Mouse (Mus musculus) midbrain, embryonic 14.5 days (tissue): ENCODE measurements at regions not wholly inside any gene's neighbourhood (a gene's known extent, or its start where the extent isn't known, plus 50 kb on each side); places are given as distances from the start of the nearest gene placed in this dataset.

Experiments used
- ATAC-seq: fragments of 200-750 bp; cut with Nextera tagmentation; 2 replicates; pipeline ENCODE4 v1.8.0; 2017; ENCODE audit warnings: moderate number of reproducible peaks, moderate library complexity; ENCODE audit not compliant: low FRiP score, low TSS enrichment
- DNase-seq: peaks from one replicate; pipeline ENCODE4 v3.0.0-alpha.2; 2015
- H3K27ac ChIP-seq: fragments of 300-500 bp; sonication (generic); replicated peaks from 2 replicates; pipeline ENCODE4 v1.5.1; 2014; ENCODE audit warnings: mild to moderate bottlenecking, low read depth, low read length, moderate library complexity
- H3K27me3 ChIP-seq: fragments of 300-500 bp; sonication (generic); 2 replicates; pipeline ENCODE4 v1.6.1; 2014; ENCODE audit warnings: low read length, control low read depth, mixed read lengths; ENCODE audit not compliant: control insufficient read depth, insufficient read depth
- H3K36me3 ChIP-seq: fragments of 300-500 bp; sonication (generic); 2 replicates; pipeline ENCODE4 v1.6.1; 2014; ENCODE audit warnings: low read length, control low read depth; ENCODE audit not compliant: control insufficient read depth, insufficient read depth
- H3K4me1 ChIP-seq: fragments of 300-500 bp; sonication (generic); 2 replicates; pipeline ENCODE4 v1.6.1; 2014; ENCODE audit warnings: mild to moderate bottlenecking, antibody characterized with exemption, low read length, control low read depth; ENCODE audit not compliant: control insufficient read depth, insufficient read depth
- H3K4me2 ChIP-seq: fragments of 300-500 bp; sonication (generic); 2 replicates; pipeline ENCODE4 v1.6.1; 2014; ENCODE audit warnings: mild to moderate bottlenecking, low read length, moderate library complexity
- H3K4me3 ChIP-seq: fragments of 300-500 bp; sonication (generic); replicated peaks from 2 replicates; pipeline ENCODE4 v1.5.1; 2014; ENCODE audit warnings: low read depth, low read length
- H3K9ac ChIP-seq: fragments of 300-500 bp; sonication (generic); replicated peaks from 2 replicates; pipeline ENCODE4 v1.6.1; 2014; ENCODE audit warnings: mild to moderate bottlenecking, low read length, moderate library complexity
- H3K9me3 ChIP-seq: fragments of 300-500 bp; sonication (generic); 2 replicates; pipeline ENCODE4 v1.6.1; 2016; ENCODE audit warnings: low read length, control low read depth, mixed read lengths; ENCODE audit not compliant: control insufficient read depth
- WGBS: fragments of 180-500 bp; shearing (Covaris S2); extraction: QIAGEN DNeasy Blood & Tissue Kit; methylation state at CpG from one replicate; pipeline ENCODE4 v1.1.7; 2014; 5-methylcytosine and 5-hydroxymethylcytosine counted together

GRCm38 (mm10) chr1:153962161-153962720 lies 62.2 kb upstream of the Teddm2 start:
- WGBS: 38% methylated on average over 8 of the region's 8 CpGs
- Histone ChIP-seq H3K9ac (no peak overlapping the region), H3K36me3 (no peaks in the 10 kb centered on the region), H3K4me3 (no peak overlapping the region), H3K4me2 (no peak overlapping the region), H3K27me3 (no peaks in the 10 kb centered on the region), H3K27ac (no peak overlapping the region), H3K9me3 (no peaks in the 10 kb centered on the region), H3K4me1 (no peaks in the 10 kb centered on the region)
- DNase-seq (peak; percentile 32), ATAC-seq (no peak)

GRCm38 (mm10) chr1:153963744-153964342 lies 63.8 kb upstream of the Teddm2 start:
- WGBS: 79% methylated on average over 9 of the region's 9 CpGs
- H3K27ac ChIP-seq: no peak overlapping the region
- H3K9me3 ChIP-seq: no peaks in the 10 kb centered on the region
- no peak overlapping the region for H3K4me2 ChIP-seq
- ATAC-seq (no peak), DNase-seq (peak; percentile 11)
- H3K27me3 ChIP-seq: no peaks in the 10 kb centered on the region
- no peak overlapping the region for H3K4me3 ChIP-seq
- H3K4me1 ChIP-seq: no peaks in the 10 kb centered on the region
- no peaks in the 10 kb centered on the region for H3K36me3 ChIP-seq
- no peak overlapping the region for H3K9ac ChIP-seq

GRCm38 (mm10) chr1:153969401-153969800 lies 69.4 kb upstream of the Teddm2 start:
- no peaks in the 10 kb centered on the region for H3K36me3 ChIP-seq
- H3K4me1 ChIP-seq: no peaks in the 10 kb centered on the region
- no peaks in the 10 kb centered on the region for H3K27me3 ChIP-seq
- no peak overlapping the region for H3K9ac ChIP-seq
- no peak for ATAC-seq
- no peak for DNase-seq
- H3K9me3 ChIP-seq: no peaks in the 10 kb centered on the region
- H3K4me3 ChIP-seq: no peak overlapping the region
- H3K27ac ChIP-seq: no peak overlapping the region
- WGBS: 89% methylated on average over 4 of the region's 4 CpGs
- no peak overlapping the region for H3K4me2 ChIP-seq

- Histone ChIP-seq H3K4me1 (no peaks in the 10 kb centered on the region), H3K9me3 (no peaks in the 10 kb centered on the region), H3K27ac (no peak overlapping the region), H3K4me2 (no peak overlapping the region), H3K9ac (no peak overlapping the region), H3K36me3 (no peaks in the 10 kb centered on the region), H3K27me3 (no peaks in the 10 kb centered on the region), H3K4me3 (no peak overlapping the region)
- peak; percentile 20 for DNase-seq
- WGBS: 86% methylated on average over 1 of the region's 1 CpGs
- ATAC-seq: no peak
Measured at GRCm38 (mm10) chr1:153974300-153974699, 74.3 kb upstream of the Teddm2 start.

GRCm38 (mm10) chr1:153977963-153978726 lies 78.1 kb upstream of the Teddm2 start:
- Histone ChIP-seq H3K36me3 (no peaks in the 10 kb centered on the region), H3K9ac (no peak overlapping the region), H3K4me2 (no peak overlapping the region), H3K4me3 (no peak overlapping the region), H3K4me1 (0 out of 2 replicates have a peak, but pooled peaks cover 3% of the 10 kb centered on the region), H3K27me3 (no peaks in the 10 kb centered on the region), H3K9me3 (no peaks in the 10 kb centered on the region), H3K27ac (no peak overlapping the region)
- ATAC-seq: peak; percentile 58; the same call in 1 of the 2 replicates
- peak; percentile 50 for DNase-seq
- 10% methylated on average over 5 of the region's 5 CpGs for WGBS

- H3K9ac ChIP-seq: no peak overlapping the region
- no peak overlapping the region for H3K27ac ChIP-seq
- DNase-seq: no peak
- no peaks in the 10 kb centered on the region for H3K27me3 ChIP-seq
- 68% methylated on average over 6 of the region's 6 CpGs for WGBS
- H3K4me3 ChIP-seq: no peak overlapping the region
- H3K4me2 ChIP-seq: no peak overlapping the region
- ATAC-seq: no peak
- 0 out of 2 replicates have a peak, but pooled peaks cover 3% of the 10 kb centered on the region for H3K4me1 ChIP-seq
- no peaks in the 10 kb centered on the region for H3K36me3 ChIP-seq
- H3K9me3 ChIP-seq: no peaks in the 10 kb centered on the region
Measured at GRCm38 (mm10) chr1:153980886-153981285, 80.9 kb upstream of the Teddm2 start.

GRCm38 (mm10) chr1:153985595-153985994 lies 85.6 kb upstream of the Teddm2 start:
- Histone ChIP-seq H3K36me3 (no peaks in the 10 kb centered on the region), H3K27ac (no peak overlapping the region), H3K9me3 (no peaks in the 10 kb centered on the region), H3K4me2 (no peak overlapping the region), H3K27me3 (no peaks in the 10 kb centered on the region), H3K9ac (no peak overlapping the region), H3K4me1 (0 out of 2 replicates have a peak, but pooled peaks cover 3% of the 10 kb centered on the region), H3K4me3 (no peak overlapping the region)
- 96% methylated on average over 5 of the region's 5 CpGs for WGBS
- ATAC-seq (no peak), DNase-seq (no peak)

GRCm38 (mm10) chr1:153986632-153987031 lies 86.6 kb upstream of the Teddm2 start:
- no peak for ATAC-seq
- no peaks in the 10 kb centered on the region for H3K9me3 ChIP-seq
- no peaks in the 10 kb centered on the region for H3K4me1 ChIP-seq
- WGBS: 90% methylated on average over 6 of the region's 6 CpGs
- H3K27ac ChIP-seq: no peak overlapping the region
- H3K36me3 ChIP-seq: no peaks in the 10 kb centered on the region
- no peak overlapping the region for H3K9ac ChIP-seq
- H3K4me3 ChIP-seq: no peak overlapping the region
- no peak for DNase-seq
- no peaks in the 10 kb centered on the region for H3K27me3 ChIP-seq
- H3K4me2 ChIP-seq: no peak overlapping the region
